Mouse (Mus musculus) skeletal muscle tissue, postnatal 0 days (tissue): ENCODE results near the gene Nemp1. TPM values are rescaled to one million over a fixed set of nuclear protein-coding genes. Genes with fewer than 3 reads are reported as not detected.

Experiments used
- polyA plus RNA-seq: library from polyadenylated mRNA; unstranded; fragments of >200 nt; fragmentation: Nextera tagmentation; extraction: Ambion mirVana; gene quantifications from 2 replicates; pipeline ENCODE4 v1.2.1, GENCODE M21; 2015

Nemp1 gene
- polyA plus RNA-seq, result 4.0 and 4.1 TPM in 2 replicates

DNA sequence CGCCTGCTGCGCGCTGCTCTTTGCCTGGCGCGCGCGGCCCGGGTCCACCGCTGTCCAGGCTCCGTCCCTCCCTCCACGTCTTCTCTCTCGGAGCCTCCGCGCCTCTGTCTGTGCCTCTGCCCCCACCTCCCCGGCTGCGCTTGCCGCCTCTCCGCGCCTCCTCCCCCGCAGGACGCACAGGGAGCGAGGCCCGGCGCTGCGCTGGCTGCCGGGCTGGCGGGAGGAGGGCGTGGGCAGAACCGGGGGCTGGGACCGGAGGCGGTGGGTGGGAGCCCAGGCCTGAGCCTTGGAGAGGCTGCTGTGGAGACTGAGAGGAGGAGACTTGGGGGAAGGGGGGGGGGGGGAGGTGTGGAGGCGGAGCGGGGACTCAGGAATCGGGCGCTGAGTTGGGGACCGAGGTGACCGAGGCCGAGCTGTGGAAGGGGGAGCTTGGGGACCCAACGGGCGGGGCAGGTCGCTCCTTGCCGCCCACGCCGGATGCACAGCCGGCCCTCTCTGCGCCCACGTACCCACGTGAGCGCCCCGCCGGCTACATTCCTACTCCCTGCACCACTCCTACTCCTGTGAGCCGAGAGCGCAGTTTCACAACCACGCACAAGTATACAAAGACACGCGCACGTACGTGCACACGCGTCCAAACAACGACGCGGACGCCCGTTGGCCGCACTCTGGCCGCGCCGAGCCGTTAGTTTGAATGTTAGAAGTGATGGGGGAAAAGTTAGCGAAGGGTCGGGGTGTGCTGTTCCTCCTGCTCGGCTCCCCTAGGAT lies at the start of gene Nemp1:
Gene Nemp1, plus strand, starts transcription at position 401 of the 768 bp plus-strand sequence.

DNA sequence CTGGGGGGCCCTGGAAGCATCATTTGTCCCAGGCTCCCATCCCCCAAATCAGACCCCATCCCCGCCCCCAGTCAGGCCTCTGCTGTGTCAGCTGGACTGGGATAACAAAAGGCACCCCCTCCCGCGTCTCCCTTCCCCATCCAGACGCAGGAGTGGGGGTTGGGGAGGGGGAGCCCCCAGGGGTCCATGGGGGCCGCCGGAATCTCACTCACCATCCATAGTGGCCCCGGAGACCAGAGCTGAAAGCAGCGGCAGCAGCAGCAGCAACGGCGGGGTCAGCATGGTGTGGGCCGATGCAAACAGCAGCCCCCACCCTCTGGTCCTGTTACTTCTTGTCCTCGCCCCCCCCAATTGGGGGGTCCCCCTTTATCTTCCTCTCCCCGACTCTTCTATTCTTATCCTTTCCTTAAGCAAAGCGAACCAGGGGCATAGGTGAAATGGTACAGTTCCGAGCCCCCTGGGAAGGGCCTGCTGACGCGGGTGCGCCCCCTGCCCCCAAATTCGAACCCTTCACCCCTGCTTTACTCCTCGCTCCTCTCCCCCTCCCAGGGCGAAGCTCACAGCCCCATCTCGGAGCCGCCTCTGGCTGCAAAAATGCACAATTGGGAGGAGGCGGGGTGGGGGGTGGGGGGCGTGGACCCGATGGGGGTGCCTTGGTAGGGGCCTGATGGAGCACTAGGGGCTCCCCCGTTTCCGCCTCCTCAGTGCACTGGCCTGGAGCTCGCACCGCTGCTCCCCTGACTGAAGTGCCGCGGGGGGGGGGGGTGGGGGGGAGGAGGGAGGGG lies 46.1 kb upstream of the Nemp1 start, which contains the start of gene Lrp1:
Gene Lrp1, minus strand, starts transcription at position 743 of the 785 bp plus-strand sequence.

DNA sequence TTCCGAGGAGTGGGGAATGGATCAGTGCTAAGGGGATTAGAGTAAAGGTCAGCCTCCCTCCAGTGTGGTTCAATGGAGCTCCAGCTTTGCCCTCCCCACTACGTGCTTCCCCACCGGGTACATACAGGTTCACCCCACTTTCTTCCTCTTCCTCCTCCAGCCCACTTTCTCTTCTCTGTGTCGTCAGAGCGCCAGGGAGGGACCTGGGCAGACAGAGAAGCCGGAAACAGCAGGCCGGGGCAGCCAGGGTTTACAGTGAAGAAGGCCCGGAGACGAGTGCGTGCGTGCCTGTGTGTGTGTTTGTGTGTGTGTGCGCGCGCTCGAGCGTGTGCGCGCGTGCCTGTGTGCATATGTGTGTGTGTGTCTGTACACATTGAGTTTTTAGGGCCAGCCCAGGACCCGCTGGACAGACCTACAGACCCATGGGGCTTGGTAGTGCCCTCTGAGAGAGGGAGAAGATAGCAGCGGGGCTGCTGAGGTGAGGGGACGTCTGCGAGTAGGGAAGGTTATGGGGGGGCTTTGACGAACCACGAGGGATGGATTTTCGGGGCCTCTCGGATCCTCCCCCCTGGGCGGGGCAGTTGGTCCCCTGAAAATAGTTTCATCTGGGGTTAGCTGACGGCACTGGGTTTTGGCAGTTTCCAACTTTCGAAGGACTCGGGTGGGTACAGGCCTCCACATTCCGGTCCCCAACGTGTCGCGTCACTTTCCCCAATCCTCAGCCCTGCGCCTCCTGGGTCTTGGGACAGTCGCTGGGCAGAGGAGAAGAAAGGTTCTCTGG lies 23.7 kb upstream of the Nemp1 start, which contains the start of gene Stat6:
Gene Stat6, plus strand, starts transcription at position 215 of the 781 bp plus-strand sequence.

DNA sequence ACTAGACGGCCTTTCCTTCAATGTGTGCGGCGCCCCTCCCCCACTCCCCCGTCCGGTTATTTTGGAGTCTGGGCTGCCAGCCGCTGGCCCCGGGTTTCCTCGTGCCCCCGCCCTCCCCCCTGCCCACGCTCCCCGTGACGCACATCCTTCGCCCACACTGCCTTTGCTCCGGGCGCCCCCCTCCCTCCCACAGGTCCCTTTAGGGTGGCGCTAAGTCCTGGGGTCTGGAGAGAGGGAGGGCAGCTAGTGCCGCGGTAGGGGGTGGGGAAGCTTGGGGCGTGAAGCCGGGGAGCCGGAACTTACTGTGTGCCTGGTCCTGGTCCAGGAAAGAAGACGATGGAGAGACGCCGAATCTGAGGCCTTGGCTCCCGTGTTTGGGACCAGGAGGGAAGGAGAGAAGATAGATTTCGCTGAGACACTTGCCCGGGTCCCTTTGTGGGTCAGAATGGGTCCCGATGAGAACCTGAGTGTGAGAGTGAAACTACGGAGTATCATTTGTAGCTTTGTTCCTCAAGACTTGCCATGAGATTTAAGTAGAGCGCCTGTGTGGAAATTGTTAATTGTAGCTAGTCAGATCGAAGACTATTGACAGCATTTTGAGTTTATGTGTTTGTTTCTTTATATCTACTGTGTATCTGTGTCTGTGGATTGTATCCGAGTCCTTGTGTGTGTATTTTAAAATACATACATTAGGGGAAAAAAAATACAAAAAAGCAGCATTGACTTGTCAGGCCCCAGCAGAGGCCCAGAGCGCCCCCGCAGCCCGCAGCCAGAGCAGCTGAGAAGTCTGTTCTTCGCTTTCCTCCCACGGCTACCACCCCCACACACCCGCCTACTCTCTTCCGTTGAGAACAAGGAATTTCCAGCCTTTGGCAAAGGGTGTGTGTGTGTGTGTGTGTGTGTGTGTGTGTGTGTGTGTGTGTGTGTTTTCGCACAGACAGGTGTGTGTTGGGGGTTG lies 1.7 kb downstream of the Nemp1 start, which contains the start of gene Nab2:
Gene Nab2, minus strand, starts transcription at position 476 of the 958 bp plus-strand sequence.

DNA sequence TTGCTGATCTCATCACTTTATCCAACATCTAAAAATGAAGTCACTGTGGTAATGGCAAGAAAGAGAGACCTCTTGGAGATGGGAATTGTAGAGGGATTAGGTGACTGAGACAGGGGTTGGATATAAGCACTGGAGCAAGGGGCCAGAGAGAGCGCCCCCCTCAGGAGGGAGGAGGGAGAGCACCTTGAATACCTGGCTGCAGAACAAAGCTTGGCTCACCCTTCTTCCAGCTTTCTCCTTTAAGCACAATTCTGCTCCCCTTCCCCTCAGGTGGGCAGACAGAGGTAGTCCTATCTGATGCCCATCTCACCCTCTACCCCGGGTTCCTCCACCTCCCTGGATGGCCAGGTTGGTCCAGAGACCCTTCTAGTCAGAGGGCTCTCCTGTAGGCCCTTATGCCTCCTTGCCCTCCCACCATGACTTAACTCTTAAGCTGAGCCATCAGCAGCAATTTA lies 38.1 kb downstream of the Nemp1 start, which contains the start of gene Myo1a:
Gene Myo1a, plus strand, starts transcription at position 405 of the 455 bp plus-strand sequence.

DNA sequence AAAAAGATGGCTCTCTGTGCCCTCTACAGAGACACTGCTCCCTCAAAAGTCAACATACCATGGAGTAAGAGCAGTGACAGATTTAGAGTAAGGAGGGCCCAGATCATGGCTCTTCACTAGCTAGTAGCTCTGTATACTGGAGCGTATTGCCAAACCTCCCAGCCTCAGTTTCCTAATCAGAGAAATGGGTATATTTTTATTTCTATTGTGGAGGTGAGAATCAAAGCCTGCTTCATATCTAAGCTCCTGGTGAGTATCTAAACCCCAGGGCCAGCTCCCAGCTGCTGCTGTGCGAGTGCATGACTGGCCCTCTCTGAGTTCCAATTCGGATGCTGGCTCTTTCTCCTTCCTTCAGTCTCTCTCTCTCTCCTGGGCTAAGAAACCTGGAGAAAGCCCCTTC lies 57.5 kb downstream of the Nemp1 start, which contains the start of gene Tac2:
Gene Tac2, plus strand, starts transcription at position 301 of the 400 bp plus-strand sequence.

DNA sequence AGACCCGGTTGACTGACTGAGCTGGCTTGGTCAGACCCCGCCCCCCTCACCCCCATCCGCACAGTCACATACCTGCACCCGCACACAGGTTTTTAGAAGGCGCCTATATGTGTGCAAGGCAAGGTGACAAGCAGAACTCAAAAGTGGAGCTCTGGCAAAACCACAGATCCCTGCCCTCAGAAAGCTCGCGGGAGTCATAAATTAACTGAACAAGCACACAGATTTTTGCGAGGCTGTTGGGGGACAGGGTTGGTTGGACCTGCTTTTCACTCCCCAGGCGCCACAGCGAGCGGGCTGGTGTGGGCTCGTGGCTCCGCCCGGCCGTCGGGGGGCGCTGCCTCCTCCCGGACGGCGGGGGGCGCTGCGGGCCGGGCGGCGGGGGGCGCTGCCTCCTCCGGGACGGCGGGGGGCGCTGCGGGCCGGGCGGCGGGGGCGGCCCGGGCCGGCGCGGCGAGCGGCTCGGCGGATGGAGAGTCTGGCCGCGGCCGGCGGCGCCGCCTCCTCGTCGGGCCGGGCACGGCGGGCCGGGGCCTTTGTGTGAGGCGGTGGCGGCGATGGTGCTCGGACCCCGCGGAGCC lies 72.5 kb downstream of the Nemp1 start, which contains the start of gene Zbtb39:
Gene Zbtb39, plus strand, starts transcription at position 456 of the 578 bp plus-strand sequence.

Other genes with a start within 250 kb of the Nemp1 start
- gene Stac3, start 165.2 kb upstream of the Nemp1 start, polyA plus RNA-seq, result 123 and 126 TPM in 2 replicates
- gene Ndufa4l2, start 151.9 kb upstream of the Nemp1 start, polyA plus RNA-seq, result 28.6 and 40.9 TPM in 2 replicates
- gene Shmt2, start 144.5 kb upstream of the Nemp1 start, polyA plus RNA-seq, result 28.6 and 34.5 TPM in 2 replicates
- 2.0 and 2.1 TPM in 2 replicates for gene Nxph4, start 132.3 kb upstream of the Nemp1 start, polyA plus RNA-seq
- gene Lrp1, start 45.8 kb upstream of the Nemp1 start, polyA plus RNA-seq, result 38.9 and 46.3 TPM in 2 replicates
- 13.2 and 15.5 TPM in 2 replicates for gene Stat6, start 23.9 kb upstream of the Nemp1 start, polyA plus RNA-seq
- 6.1 and 7.3 TPM in 2 replicates for gene Nab2, start 1.7 kb downstream of the Nemp1 start, polyA plus RNA-seq
- 0.12 and 0.28 TPM in 2 replicates for gene Myo1a, start 38.3 kb downstream of the Nemp1 start, polyA plus RNA-seq
- 0.91 and 1.0 TPM in 2 replicates for gene Tac2, start 57.6 kb downstream of the Nemp1 start, polyA plus RNA-seq
- 0.83 and 0.88 TPM in 2 replicates for gene Zbtb39, start 72.6 kb downstream of the Nemp1 start, polyA plus RNA-seq
- gene Gpr182, start 84.8 kb downstream of the Nemp1 start, polyA plus RNA-seq, result 1.1 and 1.7 TPM in 2 replicates
- gene Rdh1, start 92.8 kb downstream of the Nemp1 start, polyA plus RNA-seq, result 0.17 TPM in 1 of 2 replicates, not detected in the other
- gene Rdh16f1, start 92.9 kb downstream of the Nemp1 start, polyA plus RNA-seq, result 1.1 TPM in 1 of 2 replicates, not detected in the other
- gene Rdh9, start 109.5 kb downstream of the Nemp1 start, polyA plus RNA-seq, result 0.28 TPM in 1 of 2 replicates, not detected in the other
- gene Rdh16, start 134.3 kb downstream of the Nemp1 start, polyA plus RNA-seq, result not detected in 2 replicates
- not detected in 2 replicates for gene Rdh19, start 183.0 kb downstream of the Nemp1 start, polyA plus RNA-seq
- gene Rdh16f2, start 199.6 kb downstream of the Nemp1 start, polyA plus RNA-seq, result not detected in 2 replicates
- gene Rdh7, start 221.9 kb downstream of the Nemp1 start, polyA plus RNA-seq, result 0.19 TPM in 1 of 2 replicates, not detected in the other
- gene Sdr9c7, start 231.6 kb downstream of the Nemp1 start, polyA plus RNA-seq, result 1.9 TPM in 1 of 2 replicates, not detected in the other